Mouse (Mus musculus): ENCODE results near the gene Sgk1. TPM values are rescaled to one million over a fixed set of nuclear protein-coding genes. Genes with fewer than 3 reads are reported as not detected.

Sgk1 gene
- 100 to 1,000 TPM; 141 to 166 TPM for total RNA-seq (2023)

GRCm38 (mm10) chr10:21882184-21883081 lies at the start of gene Sgk1:
Sgk1 (plus strand) TSS chr10:21882184.

Other genes starting within 250 kb of the Sgk1 start
- gene 4930444G20Rik, start 185.9 kb downstream of the Sgk1 start, total RNA-seq (2023), result not detected

Measured in neutrophil, adult 59 days (primary cell).